Mouse (Mus musculus) c-Kit-positive CD71-positive TER-119-negative erythroid progenitor cells, embryonic 14.5 days (primary cell): ENCODE results near the gene Tmem174.

Experiments used
- DNase-seq: peaks from one replicate; pipeline ENCODE4 v3.0.0-alpha.2; 2013; ENCODE audit warnings: low read depth

Tmem174 gene

DNA sequence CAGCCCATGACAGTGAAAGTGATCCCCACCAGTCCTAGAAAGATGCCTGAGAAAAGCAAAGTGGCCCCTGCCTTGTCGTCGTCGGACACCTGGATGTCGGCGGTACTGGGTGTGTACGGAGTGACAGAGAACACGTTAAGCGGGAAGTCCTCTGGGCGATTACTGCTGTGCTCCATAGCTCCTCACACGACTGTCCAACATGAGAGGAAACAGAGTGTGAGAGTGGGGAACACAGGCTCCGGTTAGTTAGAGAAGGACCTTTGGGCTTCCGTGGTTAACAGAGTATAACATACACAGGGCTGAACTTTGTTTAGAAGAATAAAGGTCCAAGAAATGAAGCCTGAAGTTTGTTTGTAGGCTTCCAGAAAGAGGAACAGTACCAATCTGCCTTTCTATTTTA is at the start of gene Tmem174:
Gene Tmem174 (minus strand): TSS at position 266 of the 400 bp plus-strand sequence.
- no peak for DNase-seq

DNA sequence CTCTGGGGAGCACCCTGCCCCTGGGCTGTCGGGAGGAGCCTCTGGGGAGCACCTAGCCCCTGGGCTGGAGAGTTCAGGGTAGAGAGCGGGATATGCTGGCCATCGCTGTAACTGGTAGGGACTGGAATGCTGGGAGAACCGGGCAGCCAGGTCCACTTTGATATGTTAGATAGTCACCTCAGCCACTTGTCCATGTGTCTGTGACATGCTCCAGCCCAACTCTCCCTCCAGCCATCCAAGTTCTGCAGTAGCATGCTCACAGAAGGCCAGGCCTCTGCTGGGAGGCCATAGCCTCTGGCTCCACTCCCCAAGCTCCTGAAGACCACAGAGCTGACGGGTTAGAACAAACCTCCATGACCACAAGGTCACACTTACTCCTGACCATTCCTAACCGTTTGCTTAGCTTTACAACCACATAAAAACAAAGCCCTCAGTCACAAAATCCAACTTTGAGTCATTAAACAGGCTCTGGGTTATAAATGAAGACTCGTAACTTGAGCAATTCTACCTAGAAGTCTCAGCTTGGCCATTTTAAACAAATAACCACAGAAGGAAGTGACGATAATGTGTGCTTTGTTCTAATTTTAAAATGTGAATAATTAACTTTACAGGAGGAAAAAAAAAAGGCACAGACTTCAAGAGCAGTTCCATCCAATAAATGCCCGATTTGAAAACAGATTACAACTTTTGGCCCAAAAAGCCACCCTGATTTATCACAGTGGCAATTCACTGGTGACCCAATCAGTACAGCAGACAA is 47.1 kb upstream of the Tmem174 start:
- no peak for DNase-seq

DNA sequence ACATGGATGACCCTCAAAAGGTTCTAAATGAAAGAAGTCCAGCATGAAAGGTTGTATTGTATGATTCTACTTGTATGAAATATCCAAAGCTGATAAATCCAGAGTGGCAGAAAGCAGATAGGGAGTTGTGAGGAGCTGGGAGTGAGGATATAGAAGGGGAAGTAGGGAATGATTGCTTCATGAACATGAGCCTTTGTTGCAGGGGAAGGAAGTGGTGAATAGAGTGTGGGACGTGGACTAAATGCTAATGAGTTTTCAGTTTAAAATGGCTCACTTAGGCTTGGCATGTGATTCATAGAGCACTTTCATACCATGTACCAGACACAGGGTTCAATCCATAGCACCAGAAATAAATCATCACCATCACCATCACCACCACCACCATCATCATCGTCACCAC is 46.2 kb upstream of the Tmem174 start:
- DNase-seq = no peak

DNA sequence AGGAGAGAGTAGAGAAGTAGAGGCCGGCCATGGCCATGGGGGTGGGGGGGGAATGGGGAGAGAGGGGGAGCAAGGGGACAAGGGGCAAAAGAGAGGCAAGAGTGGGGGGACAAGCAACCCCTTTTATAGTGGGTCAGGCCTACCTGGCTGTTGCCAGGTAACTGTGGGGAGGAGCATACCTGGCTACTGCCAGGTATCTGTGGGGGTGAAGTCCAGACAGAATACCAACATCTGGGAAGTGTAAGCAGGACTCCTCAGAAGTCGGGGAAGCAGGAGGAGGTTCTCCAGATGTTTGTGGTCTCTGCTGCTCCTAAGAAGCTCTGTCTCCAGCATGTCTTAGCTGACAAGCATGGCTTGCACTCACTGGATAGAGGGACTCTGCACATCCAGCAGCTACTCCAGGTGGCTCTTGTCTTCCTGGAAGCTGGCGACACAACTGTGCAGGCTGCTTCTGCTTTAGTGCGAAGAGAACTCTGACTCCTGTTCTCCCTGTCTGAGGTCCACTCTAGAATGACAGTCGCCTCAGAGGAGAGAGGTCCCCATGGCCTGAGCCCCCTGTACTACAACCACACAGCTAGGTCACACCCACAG is 43.4 kb upstream of the Tmem174 start:
- DNase-seq = no peak

DNA sequence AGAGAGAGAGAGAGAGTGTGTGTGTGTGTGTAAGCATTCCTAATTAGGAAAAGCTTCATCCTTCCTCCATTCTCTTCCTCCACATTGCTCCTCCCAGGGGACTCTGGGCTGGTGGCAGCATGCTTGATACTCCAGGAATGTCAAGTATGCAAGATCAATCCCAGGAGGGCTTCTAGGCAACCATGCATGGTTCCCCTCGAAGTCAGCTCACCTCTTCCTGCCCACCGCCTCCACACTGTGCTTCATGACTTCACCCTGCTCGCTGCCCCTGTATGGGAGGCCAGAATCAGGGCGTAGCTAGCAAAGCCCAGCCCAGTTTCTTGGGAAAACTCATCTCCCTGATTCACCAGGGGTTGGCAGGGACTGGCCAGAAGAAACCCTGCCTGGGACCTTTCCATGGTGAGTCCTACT is 42.4 kb upstream of the Tmem174 start:
- no peak for DNase-seq

DNA sequence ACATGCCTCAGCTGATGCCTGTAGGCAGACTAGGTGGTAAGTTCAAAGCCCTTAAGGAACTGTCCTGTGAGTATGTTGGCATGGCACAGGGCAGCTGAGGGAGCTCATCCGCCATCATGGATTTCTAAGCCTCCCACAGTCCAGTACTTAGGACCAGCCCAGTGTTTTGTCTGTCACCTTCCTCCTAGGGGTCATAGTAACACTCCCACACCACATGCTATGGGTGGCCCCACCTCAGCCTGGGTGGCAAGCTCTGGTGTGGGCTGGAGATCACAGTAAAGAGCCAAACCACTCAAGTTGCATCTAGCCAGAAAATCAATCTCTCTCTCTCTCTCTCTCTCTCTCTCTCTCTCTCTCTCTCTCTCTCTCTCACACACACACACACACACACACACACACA is 42.0 kb upstream of the Tmem174 start:
- no peak for DNase-seq

GRCm38 (mm10) chr13:98673922-98674321 is 36.7 kb upstream of the Tmem174 start:
- DNase-seq = no peak

GRCm38 (mm10) chr13:98669296-98669695 is 32.1 kb upstream of the Tmem174 start:
- DNase-seq = no peak

GRCm38 (mm10) chr13:98667316-98667715 is 30.1 kb upstream of the Tmem174 start:
- DNase-seq = no peak

- no peak for DNase-seq
These were observed 28.0 kb upstream of the Tmem174 start for GRCm38 (mm10) chr13:98665240-98665639.

- DNase-seq = no peak
These were observed 25.0 kb upstream of the Tmem174 start for GRCm38 (mm10) chr13:98662173-98662675.

DNA sequence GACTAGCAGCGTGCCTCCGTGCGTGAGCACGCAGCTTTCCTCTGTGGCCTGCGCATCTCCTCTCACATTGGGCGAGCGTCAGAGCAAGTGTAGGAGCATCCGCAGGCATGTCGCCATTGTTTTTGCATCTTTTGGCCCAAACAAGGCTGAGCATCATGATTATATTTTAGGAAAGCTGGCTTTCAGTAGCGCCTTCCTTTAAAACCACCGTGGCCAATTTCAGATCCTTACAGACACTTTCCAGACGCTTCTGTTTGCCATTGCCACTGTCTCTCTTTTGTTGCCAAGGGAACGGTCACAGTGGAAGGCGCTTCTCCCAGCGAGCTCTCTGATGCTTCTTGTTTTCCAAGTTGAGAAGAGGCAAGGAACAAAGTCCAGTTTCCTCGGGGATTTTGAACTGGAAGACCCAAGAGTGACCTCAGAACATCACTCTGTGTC is 18.8 kb upstream of the Tmem174 start:
- no peak for DNase-seq

GRCm38 (mm10) chr13:98655346-98655745 is 18.1 kb upstream of the Tmem174 start:
- DNase-seq = no peak

- no peak for DNase-seq
These were observed 17.1 kb upstream of the Tmem174 start for GRCm38 (mm10) chr13:98654129-98654939.

DNA sequence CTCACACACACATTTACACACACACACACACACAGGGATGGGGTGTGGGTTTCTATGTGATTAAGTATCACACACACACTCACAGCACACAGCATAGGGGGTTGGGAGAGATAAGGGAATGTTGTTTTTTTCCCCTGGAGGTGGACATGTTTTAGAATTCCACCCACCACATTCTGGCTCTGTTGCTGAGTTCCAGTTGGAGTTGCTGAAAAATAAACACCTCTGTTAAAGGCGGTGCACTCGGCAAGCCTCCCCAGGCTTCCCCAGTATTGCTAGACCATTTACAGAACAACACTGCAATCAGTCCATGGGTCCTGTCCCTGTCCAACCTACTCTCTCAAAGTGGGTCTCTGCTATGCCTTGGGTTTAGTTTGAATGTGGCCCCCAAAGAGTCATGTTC is 15.0 kb upstream of the Tmem174 start:
- DNase-seq = no peak

DNA sequence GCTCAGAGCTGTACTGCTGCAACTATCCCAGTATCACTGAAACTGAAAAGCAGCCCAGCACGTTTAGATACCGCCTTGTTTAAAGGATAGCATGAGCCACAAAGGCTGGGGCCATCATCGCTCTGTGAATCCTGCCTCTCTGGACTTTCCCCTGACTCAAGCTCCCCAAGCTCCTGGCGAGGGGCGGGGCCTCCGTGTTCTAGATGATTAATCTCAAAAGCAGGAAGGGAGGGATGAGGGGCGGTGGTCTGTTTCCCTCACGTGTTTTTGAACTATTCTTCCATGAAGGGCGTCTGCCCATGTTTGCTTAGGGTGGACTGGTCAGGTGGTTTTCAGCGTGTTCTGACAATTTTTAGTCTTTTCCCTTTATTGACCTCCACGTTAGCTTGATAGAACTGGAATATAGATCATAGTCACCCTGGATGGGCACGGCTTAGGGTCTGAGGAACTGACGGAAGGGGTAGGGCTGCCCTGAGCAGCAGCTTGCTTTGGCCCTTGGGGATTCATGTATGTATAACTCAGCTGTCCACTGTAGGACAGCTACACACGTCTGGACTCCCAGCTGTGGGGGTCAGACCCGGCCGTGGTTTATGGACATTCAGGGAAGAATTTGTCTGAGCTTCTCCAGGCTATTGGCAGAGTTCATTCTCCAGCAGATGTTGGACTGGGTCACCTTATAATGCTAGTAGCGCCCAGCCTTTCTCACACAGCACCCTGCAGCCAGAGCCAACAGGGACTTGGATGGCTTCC is 14.2 kb upstream of the Tmem174 start:
- DNase-seq = no peak

- DNase-seq = no peak
These were observed 10.8 kb upstream of the Tmem174 start for GRCm38 (mm10) chr13:98647775-98648568.

DNA sequence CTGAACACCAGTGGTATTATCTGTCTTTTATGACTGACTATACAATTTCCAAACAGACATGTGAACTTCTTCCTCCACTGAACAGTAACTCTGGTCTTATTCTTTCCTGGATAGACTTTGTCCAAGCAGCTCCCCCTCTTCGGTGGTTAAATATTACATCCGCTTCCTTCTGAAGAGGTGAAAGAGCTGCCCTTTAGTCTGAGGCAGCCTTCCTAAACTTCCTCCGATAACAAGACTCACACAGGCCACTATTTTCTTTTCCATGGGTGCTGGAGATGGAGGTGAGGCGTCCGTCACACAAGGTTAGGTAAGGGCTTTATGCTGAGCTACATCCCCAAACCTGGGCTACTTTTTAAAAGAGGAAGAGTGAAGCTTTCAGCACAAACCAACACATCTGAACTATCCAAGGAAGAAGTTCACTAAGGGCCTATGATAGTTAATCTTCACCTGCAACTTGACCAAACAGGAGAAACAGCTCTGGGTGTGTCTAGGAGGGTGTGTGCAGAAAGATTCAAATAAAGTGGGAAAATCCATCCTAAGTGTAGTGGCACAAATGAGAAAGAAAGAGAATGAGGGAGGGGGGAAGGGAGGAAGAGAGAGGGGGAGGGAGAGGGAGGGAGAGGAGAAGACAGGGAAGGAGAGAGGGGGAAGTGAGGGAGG is 1.4 kb upstream of the Tmem174 start:
- DNase-seq = no peak

DNA sequence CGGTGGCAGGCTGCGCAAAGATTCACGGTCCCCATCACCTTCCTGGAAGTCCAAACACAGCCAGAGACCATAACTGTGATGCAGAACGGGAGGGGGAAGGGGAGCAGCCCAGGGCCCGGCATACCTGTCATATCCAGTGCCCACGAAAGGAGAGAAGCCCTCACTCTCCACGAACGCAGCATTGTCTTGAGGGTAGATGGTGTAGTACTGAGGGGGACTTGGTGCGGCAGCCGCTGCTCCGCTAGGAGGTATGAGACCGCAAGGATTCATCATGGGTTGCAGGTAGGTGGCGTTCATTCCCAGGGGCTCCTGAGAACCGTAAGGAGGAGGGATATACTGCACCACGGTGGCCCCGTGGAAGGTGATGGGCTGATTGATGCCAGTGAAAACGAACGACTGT is 639 bp downstream of the Tmem174 start:
- no peak for DNase-seq

DNA sequence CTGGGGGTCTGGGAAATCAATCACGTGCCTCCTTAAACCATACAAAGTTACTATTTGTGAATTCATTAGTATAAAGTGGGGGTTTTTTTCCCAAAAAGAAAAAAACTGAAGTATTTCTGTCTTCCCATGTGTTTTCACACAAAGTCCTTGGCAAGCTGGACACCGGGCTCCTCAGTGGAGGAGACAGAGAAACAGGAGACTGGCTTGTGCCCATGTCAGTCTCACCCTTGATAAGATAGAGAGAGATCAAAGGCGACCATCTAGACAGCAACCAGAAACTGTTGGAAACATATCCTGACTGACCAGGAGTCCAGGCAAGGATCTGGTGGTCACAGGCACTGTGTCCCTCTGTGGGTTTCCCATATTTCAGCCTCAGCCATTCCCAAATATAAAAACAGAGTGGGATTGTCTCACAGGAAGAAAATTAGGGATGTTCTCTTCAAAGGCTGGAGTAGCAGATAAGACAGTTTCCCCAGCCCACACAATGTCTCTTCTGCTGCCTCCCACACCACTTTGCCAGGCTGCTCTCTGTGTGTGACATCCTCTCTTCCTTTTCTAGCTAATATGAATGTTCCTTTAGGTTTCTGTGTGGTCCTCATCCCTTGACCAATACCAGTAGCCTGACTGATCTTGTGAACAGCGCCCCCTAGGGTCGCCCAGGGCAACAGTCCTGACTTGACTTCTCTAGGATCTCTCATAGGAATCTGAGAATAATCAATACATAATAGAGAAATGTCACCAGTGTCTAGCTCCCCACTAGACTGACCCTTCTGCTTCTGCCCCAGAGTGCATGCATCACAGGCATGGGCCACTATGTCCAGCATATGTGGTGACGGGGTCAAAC is 3.3 kb downstream of the Tmem174 start:
- no peak for DNase-seq
